Mouse (Mus musculus) hindbrain, embryonic 15.5 days (tissue): ENCODE measurements around the gene Bves. TPM values are rescaled to one million over a fixed set of nuclear protein-coding genes. Genes with fewer than 3 reads are reported as not detected.

Experiments
- ATAC-seq: fragments of 200-750 bp; cut with Nextera tagmentation; 2 replicates; pipeline ENCODE4 v1.8.0; 2017; ENCODE audit warnings: low read depth, moderate number of reproducible peaks, moderate TSS enrichment; ENCODE audit not compliant: low FRiP score
- H3K27ac ChIP-seq: fragments of 300-500 bp; sonication (generic); replicated peaks from 2 replicates; pipeline ENCODE4 v1.5.1; 2015; ENCODE audit warnings: mild to moderate bottlenecking, inconsistent platforms
- H3K27me3 ChIP-seq: fragments of 300-500 bp; sonication (generic); 2 replicates; pipeline ENCODE4 v1.6.1; 2015; ENCODE audit warnings: control low read depth, inconsistent platforms
- H3K36me3 ChIP-seq: fragments of 300-500 bp; sonication (generic); 2 replicates; pipeline ENCODE4 v1.6.1; 2015; ENCODE audit warnings: control low read depth, inconsistent platforms
- H3K4me1 ChIP-seq: fragments of 300-500 bp; sonication (generic); replicated peaks from 2 replicates; pipeline ENCODE4 v1.6.1; 2015; ENCODE audit warnings: control low read depth, inconsistent platforms
- H3K4me2 ChIP-seq: fragments of 300-500 bp; sonication (generic); 2 replicates; pipeline ENCODE4 v1.6.1; 2015; ENCODE audit warnings: moderate library complexity, mild to moderate bottlenecking, inconsistent platforms
- H3K4me3 ChIP-seq: fragments of 300-500 bp; sonication (generic); 2 replicates; pipeline ENCODE4 v1.5.1; 2015; ENCODE audit warnings: mild to moderate bottlenecking, inconsistent platforms
- H3K9ac ChIP-seq: fragments of 300-500 bp; sonication (generic); 2 replicates; pipeline ENCODE4 v1.6.1; 2015; ENCODE audit warnings: inconsistent platforms
- H3K9me3 ChIP-seq: fragments of 300-500 bp; sonication (generic); 2 replicates; pipeline ENCODE4 v1.6.1; 2016; ENCODE audit warnings: control low read depth, inconsistent platforms
- WGBS: fragments of 180-500 bp; shearing (Covaris S2); methylation state at CpG from one replicate; pipeline ENCODE4 v1.1.7; 2015; 5-methylcytosine and 5-hydroxymethylcytosine counted together
- polyA plus RNA-seq: library from polyadenylated mRNA; unstranded; fragments of >200 nt; fragmentation: Nextera tagmentation; extraction: Ambion mirVana; gene quantifications from 2 replicates; pipeline ENCODE4 v1.2.1, GENCODE M21; 2015

Bves gene
- polyA plus RNA-seq, 1 experiment from 2014 or later, result 2.0 TPM

- H3K27me3 ChIP-seq, result no peaks in the 10 kb centered on the region
- no peaks in the 10 kb centered on the region for H3K9me3 ChIP-seq
- H3K4me1 ChIP-seq, result peaks cover 6% of the 10 kb centered on the region; the same call in 1 of the 2 replicates
- no peaks in the 10 kb centered on the region for H3K36me3 ChIP-seq
- no peak overlapping the region for H3K4me2 ChIP-seq
- H3K4me3 ChIP-seq, result no peak overlapping the region
- WGBS, result 41% methylated on average over 5 of the region's 5 CpGs
- no peak overlapping the region for H3K9ac ChIP-seq
- no peak for ATAC-seq
- H3K27ac ChIP-seq, result no peak overlapping the region
These were observed 27.8 kb downstream of the Bves start for GRCm38 (mm10) chr10:45363396-45363795.

- peak; percentile 24; the same call in 1 of the 2 replicates for ATAC-seq
- WGBS, result 79% methylated on average over 17 of the region's 17 CpGs
- no peak overlapping the region for H3K9ac ChIP-seq
- H3K4me1 ChIP-seq, result peaks cover 6% of the 10 kb centered on the region; the same call in 1 of the 2 replicates
- no peaks in the 10 kb centered on the region for H3K9me3 ChIP-seq
- H3K27me3 ChIP-seq, result no peaks in the 10 kb centered on the region
- no peak overlapping the region for H3K4me2 ChIP-seq
- H3K4me3 ChIP-seq, result no peak overlapping the region
- H3K36me3 ChIP-seq, result no peaks in the 10 kb centered on the region
- H3K27ac ChIP-seq, result no peak overlapping the region
These were observed 31.6 kb downstream of the Bves start for GRCm38 (mm10) chr10:45366987-45367705.

- 88% methylated on average over 3 of the region's 3 CpGs for WGBS
- Histone ChIP-seq H3K4me2 (no peak overlapping the region), H3K9ac (no peak overlapping the region), H3K27me3 (no peaks in the 10 kb centered on the region), H3K36me3 (no peaks in the 10 kb centered on the region), H3K9me3 (no peaks in the 10 kb centered on the region), H3K27ac (no peak overlapping the region), H3K4me1 (no peaks in the 10 kb centered on the region), H3K4me3 (no peak overlapping the region)
- no peak for ATAC-seq
These were observed 34.1 kb downstream of the Bves start for GRCm38 (mm10) chr10:45369639-45370038.

- Histone ChIP-seq H3K4me3 (no peak overlapping the region), H3K4me1 (no peaks in the 10 kb centered on the region), H3K27ac (no peak overlapping the region), H3K36me3 (no peaks in the 10 kb centered on the region), H3K4me2 (no peak overlapping the region), H3K9me3 (no peaks in the 10 kb centered on the region), H3K9ac (no peak overlapping the region), H3K27me3 (no peaks in the 10 kb centered on the region)
- no peak for ATAC-seq
- 80% methylated on average over 2 of the region's 2 CpGs for WGBS
These were observed 35.0 kb downstream of the Bves start for GRCm38 (mm10) chr10:45370545-45370944.

GRCm38 (mm10) chr10:45372994-45373692, 37.6 kb downstream of the Bves start:
- WGBS, result 38% methylated on average over 4 of the region's 4 CpGs
- Histone ChIP-seq H3K4me3 (no peak overlapping the region), H3K9me3 (no peaks in the 10 kb centered on the region), H3K4me2 (peak overlapping the region; percentile 20; the same call in 1 of the 2 replicates), H3K27me3 (no peaks in the 10 kb centered on the region), H3K4me1 (no peaks in the 10 kb centered on the region), H3K27ac (no peak overlapping the region), H3K9ac (no peak overlapping the region), H3K36me3 (no peaks in the 10 kb centered on the region)
- peak; percentile 80 for ATAC-seq

GRCm38 (mm10) chr10:45378269-45378668, 42.7 kb downstream of the Bves start:
- Histone ChIP-seq H3K27me3 (no peaks in the 10 kb centered on the region), H3K9me3 (no peaks in the 10 kb centered on the region), H3K27ac (no peak overlapping the region), H3K36me3 (0 out of 2 replicates have a peak, but pooled peaks cover 5% of the 10 kb centered on the region), H3K9ac (no peak overlapping the region), H3K4me1 (no peaks in the 10 kb centered on the region), H3K4me3 (no peak overlapping the region), H3K4me2 (no peak overlapping the region)
- WGBS, result 91% methylated on average over 3 of the region's 3 CpGs
- no peak for ATAC-seq

- H3K36me3 ChIP-seq, result 0 out of 2 replicates have a peak, but pooled peaks cover 5% of the 10 kb centered on the region
- H3K4me2 ChIP-seq, result no peak overlapping the region
- no peaks in the 10 kb centered on the region for H3K4me1 ChIP-seq
- H3K9me3 ChIP-seq, result no peaks in the 10 kb centered on the region
- H3K4me3 ChIP-seq, result no peak overlapping the region
- peak; percentile 56; the same call in 1 of the 2 replicates for ATAC-seq
- no peak overlapping the region for H3K9ac ChIP-seq
- no peaks in the 10 kb centered on the region for H3K27me3 ChIP-seq
- H3K27ac ChIP-seq, result no peak overlapping the region
These were observed 46.5 kb downstream of the Bves start for GRCm38 (mm10) chr10:45381937-45382636.

GRCm38 (mm10) chr10:45382637-45382958, 47.0 kb downstream of the Bves start:
- Histone ChIP-seq H3K4me1 (no peaks in the 10 kb centered on the region), H3K27ac (no peak overlapping the region), H3K9me3 (no peaks in the 10 kb centered on the region), H3K9ac (no peak overlapping the region), H3K4me3 (no peak overlapping the region), H3K36me3 (0 out of 2 replicates have a peak, but pooled peaks cover 5% of the 10 kb centered on the region), H3K27me3 (no peaks in the 10 kb centered on the region), H3K4me2 (no peak overlapping the region)
- ATAC-seq, result no peak
- 51% methylated on average over 3 of the region's 3 CpGs for whole genome bisulfite sequencing

GRCm38 (mm10) chr10:45398211-45398610, 62.6 kb downstream of the Bves start:
- WGBS, result 94% methylated on average over 1 of the region's 1 CpGs
- no peak overlapping the region for H3K27ac ChIP-seq
- H3K4me3 ChIP-seq, result no peak overlapping the region
- H3K9me3 ChIP-seq, result no peaks in the 10 kb centered on the region
- H3K4me1 ChIP-seq, result no peaks in the 10 kb centered on the region
- ATAC-seq, result no peak
- H3K36me3 ChIP-seq, result no peaks in the 10 kb centered on the region
- H3K27me3 ChIP-seq, result no peaks in the 10 kb centered on the region
- no peak overlapping the region for H3K9ac ChIP-seq
- H3K4me2 ChIP-seq, result no peak overlapping the region

GRCm38 (mm10) chr10:45399702-45400243, 64.2 kb downstream of the Bves start:
- WGBS, result 90% methylated on average over 7 of the region's 7 CpGs
- H3K4me2 ChIP-seq, result no peak overlapping the region
- no peaks in the 10 kb centered on the region for H3K36me3 ChIP-seq
- H3K4me1 ChIP-seq, result no peaks in the 10 kb centered on the region
- no peaks in the 10 kb centered on the region for H3K27me3 ChIP-seq
- no peaks in the 10 kb centered on the region for H3K9me3 ChIP-seq
- no peak for ATAC-seq
- no peak overlapping the region for H3K27ac ChIP-seq
- H3K4me3 ChIP-seq, result no peak overlapping the region
- no peak overlapping the region for H3K9ac ChIP-seq

GRCm38 (mm10) chr10:45410624-45411341, 75.2 kb downstream of the Bves start:
- peaks cover 3% of the 10 kb centered on the region; the same call in 1 of the 2 replicates for H3K4me1 ChIP-seq
- no peaks in the 10 kb centered on the region for H3K36me3 ChIP-seq
- H3K27ac ChIP-seq, result no peak overlapping the region
- 7% methylated on average over 10 of the region's 10 CpGs for WGBS
- H3K4me3 ChIP-seq, result no peak overlapping the region
- no peaks in the 10 kb centered on the region for H3K27me3 ChIP-seq
- H3K4me2 ChIP-seq, result peak overlapping the region; percentile 9; the same call in 1 of the 2 replicates
- H3K9ac ChIP-seq, result no peak overlapping the region
- H3K9me3 ChIP-seq, result no peaks in the 10 kb centered on the region
- peak; percentile 84 for ATAC-seq
